Mouse (Mus musculus) right cerebral cortex, postnatal 14 days (tissue): Measurements from ENCODE around the gene Vwf.

Source experiments
- DNase-seq: peaks from one replicate; pipeline ENCODE4 v3.0.0; 2022

Gene Vwf

GRCm38 (mm10) chr6:125590056-125590455 is 43.5 kb downstream of the Vwf start:
- no peak for DNase-seq

GRCm38 (mm10) chr6:125590471-125590870 is 43.9 kb downstream of the Vwf start:
- no peak for DNase-seq

- DNase-seq: no peak
Measured at GRCm38 (mm10) chr6:125591652-125592385, 45.2 kb downstream of the Vwf start.

DNA sequence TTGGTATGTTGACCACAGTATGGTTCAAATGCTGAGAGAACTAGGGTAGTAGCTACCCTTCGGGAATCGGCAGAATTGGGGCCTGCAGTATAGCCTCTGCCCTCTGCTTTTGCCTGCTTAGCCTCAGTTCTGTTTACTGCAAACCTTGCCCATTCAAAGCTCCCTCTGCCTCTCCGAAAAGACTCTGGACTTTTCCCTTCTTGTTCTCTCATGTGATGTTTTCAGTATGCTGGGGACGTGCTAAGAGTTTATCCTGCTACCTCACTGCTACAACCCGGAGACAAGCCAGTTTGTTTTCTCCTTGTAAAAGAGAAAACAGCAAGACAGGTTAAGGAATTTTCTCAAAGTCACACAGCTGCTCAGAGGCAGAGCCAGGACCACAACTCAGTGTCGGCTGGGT is 46.0 kb downstream of the Vwf start:
- no peak for DNase-seq

- no peak for DNase-seq
Measured at GRCm38 (mm10) chr6:125594311-125594710, 47.7 kb downstream of the Vwf start.

DNA sequence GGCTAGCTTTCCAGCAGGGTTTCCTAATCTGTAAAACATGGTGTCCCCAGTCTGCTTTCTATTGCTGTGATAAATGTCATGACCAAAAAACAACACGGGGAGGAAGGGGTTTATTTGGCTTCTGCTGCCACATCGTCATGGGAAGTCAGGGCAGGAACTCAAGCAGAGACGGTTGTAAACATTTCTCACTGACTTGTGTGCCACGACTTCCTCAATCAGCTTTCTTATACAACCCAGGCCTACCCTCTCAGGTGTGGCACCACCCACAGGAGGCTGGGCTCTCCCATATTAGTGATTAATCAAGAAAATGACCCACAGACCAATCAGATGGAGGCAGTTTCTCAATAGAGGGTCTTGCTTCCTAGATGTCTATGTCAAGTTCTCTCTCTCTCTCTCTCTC is 48.3 kb downstream of the Vwf start:
- no peak for DNase-seq

DNA sequence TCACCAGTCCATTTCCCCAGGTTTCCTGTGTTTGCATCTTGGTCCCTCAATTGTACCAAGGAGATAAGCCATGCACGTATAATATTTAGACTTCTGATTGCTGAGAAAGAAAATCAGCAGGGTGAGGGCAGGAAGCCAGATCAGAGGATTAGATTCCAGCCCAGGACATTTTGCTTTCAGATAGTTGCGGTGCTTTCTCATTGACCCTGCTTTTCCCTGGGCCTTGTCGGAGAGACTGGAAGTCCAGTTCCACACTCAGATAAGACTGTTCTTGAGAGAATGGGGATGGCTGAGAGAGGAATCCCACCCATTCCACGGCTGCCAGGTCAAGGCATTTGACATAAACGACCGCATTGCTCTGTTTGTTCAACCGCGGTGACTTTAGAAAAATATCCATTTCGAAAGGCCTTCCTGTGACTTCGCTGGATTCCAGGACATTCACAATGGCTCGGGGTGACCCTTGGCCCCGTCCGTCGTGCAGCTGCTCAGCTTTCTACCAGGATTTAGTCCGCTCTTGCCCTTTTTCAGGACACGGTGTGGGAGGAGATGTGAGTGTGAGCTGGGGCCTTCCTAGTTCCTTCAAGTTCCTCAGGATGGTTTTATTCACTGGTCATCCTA is 50.2 kb downstream of the Vwf start:
- no peak for DNase-seq

- no peak for DNase-seq
Measured at GRCm38 (mm10) chr6:125597716-125598115, 51.1 kb downstream of the Vwf start.

- DNase-seq: peak; percentile 74
Measured at GRCm38 (mm10) chr6:125600036-125600558, 53.5 kb downstream of the Vwf start.

GRCm38 (mm10) chr6:125600669-125601068 is 54.1 kb downstream of the Vwf start:
- DNase-seq: no peak

GRCm38 (mm10) chr6:125601190-125601589 is 54.6 kb downstream of the Vwf start:
- no peak for DNase-seq

- no peak for DNase-seq
Measured at GRCm38 (mm10) chr6:125601748-125602147, 55.2 kb downstream of the Vwf start.

DNA sequence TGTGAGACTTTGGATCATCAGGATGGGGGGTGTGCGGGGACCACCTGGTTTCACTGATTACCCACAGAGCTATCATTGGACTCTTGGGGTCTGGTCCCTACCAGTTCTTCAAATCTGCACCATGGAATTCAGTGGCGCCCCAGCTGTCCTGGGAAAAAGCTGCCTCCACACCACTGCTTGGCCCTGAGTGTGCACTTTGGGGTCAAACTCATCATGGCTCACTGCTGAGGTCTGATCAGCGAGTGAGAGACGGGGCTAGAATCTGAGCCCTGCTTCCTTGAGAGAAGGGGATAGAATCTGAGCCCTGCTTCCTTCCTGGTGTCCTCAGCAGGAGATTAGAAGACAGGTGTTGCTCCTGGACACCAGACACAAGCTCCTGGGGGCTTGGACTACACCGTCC is 55.8 kb downstream of the Vwf start:
- no peak for DNase-seq

- DNase-seq: peak; percentile 83
Measured at GRCm38 (mm10) chr6:125603234-125603633, 56.7 kb downstream of the Vwf start.

DNA sequence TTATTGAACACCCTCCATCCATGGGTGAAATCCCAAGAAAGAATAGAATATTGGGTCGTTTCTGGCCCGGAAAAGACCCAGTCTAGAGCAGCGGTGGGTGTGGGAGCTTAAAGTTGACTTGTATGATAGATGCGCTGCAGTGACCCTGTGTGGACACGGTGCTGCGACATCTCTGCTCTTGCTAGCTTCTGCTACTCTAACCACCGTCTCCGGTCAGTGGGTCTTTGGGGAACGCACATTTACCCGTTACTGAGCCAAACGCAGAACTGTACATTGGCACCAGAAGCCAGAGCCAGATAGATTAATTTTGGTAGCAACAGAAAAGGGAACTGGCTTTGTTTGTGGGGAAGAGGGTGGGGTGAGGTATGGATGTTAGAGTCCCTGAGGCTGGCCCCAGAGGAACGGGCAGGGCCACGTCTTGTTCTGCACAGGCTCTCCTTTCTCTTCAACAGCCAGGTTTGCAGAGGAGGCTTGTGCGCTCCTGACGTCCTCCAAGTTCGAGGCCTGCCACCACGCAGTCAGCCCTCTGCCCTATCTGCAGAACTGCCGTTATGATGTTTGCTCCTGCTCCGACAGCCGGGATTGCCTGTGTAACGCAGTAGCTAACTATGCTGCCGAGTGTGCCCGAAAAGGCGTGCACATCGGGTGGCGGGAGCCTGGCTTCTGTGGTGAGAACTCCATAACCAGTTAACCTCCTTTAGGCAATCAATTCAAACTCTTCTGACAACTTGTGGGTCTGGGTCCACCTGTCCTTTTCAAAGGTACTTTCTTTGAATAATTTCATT is 57.3 kb downstream of the Vwf start:
- DNase-seq: no peak

- DNase-seq: peak; percentile 60
Measured at GRCm38 (mm10) chr6:125604463-125605191, 58.1 kb downstream of the Vwf start.

DNA sequence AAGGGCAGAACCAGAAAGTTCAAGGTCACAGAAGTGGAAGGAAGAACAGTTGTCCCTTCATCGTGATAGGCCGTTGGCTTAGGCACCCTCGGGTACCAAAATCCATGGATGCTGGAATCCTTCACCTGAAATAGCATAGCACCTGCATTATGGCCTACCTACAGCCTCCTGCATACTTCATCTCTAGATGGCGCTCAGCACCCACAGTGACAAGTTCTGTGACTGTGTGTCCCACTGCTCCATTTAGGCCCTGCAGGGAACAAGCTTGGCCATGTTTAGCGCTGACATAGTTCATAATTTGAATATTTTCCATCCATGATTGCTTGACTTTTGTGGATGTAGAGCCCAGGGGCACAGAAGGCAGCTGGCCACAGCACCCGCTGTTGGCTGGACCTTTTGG is 62.5 kb downstream of the Vwf start:
- DNase-seq: no peak

GRCm38 (mm10) chr6:125617855-125618254 is 71.3 kb downstream of the Vwf start:
- no peak for DNase-seq

GRCm38 (mm10) chr6:125620764-125621163 is 74.2 kb downstream of the Vwf start:
- DNase-seq: peak; percentile 25

GRCm38 (mm10) chr6:125622434-125622833 is 75.9 kb downstream of the Vwf start:
- no peak for DNase-seq

DNA sequence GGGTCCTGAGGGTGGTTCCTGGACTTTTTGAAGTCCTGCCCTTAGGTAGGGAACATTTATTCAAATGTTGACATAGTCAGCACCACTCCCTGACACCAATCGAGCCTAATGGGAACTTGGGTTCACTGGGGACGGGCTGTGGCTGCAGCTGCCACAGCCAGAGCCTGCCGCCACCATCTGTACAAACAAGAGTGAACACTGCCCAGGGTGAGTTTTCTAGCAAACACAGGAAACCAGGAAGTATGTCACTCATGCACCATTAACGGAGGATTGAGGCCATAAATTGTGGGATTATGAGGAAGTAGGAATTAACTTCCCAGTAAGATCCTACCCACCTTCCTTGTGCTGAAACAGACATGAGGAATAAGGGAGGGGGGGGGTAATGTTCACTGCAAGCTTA is 93.9 kb downstream of the Vwf start:
- DNase-seq: no peak

DNA sequence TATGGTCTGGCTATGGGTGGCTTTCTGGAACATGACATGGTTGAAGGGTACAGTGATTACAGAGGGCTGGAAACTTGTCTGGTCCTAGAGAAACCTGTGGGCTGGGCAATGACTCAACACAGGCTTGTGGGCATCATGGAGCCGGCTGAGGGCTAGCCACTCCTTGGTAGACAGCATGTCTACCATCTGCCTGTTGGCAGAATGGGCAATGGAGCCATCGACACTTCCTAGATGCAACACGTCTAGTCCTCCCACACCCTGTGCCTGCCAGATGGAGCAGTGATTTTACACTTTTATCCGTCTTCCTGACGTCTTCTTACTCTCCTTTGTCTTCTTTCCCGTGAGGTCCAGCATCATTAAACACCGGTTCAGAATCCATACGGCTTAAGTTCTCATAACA is 94.6 kb downstream of the Vwf start:
- no peak for DNase-seq

GRCm38 (mm10) chr6:125648964-125649363 is 102.4 kb downstream of the Vwf start:
- DNase-seq: no peak
